Mouse (Mus musculus): Measurements from ENCODE around the gene Gm20807. TPM values are rescaled to one million over a fixed set of nuclear protein-coding genes. Genes with fewer than 3 reads are reported as not detected.
"Not testable (repeated sequence)": the region's sequence is repeated elsewhere in the genome, so short reads cannot be mapped to it uniquely, and the experiment has no call there.

Gm20807 gene
- polyA plus RNA-seq (2015; fragmentation: Nextera tagmentation; extraction: Ambion mirVana) = not detected in 2 replicates

GRCm38 (mm10) chrY:13042591-13042990 is at the start of gene Gm20807:
Gene Gm20807, plus strand, starts transcription at chrY:13042891.
- ATAC-seq (replicated peaks; ENCODE audit: extremely low read depth, insufficient read depth, low FRiP score); H3K27ac ChIP-seq (ENCODE audit: low read length); H3K4me1 ChIP-seq (ENCODE audit: control insufficient read depth, insufficient read depth, low read length): not testable (repeated sequence)

More at GRCm38 (mm10) chrY:13042591-13042990, at the start of gene Gm20807:
- H3K9me3 ChIP-seq (replicated peaks; ENCODE audit: control insufficient read depth, low read length); H3K9ac ChIP-seq (ENCODE audit: low read length); H3K27me3 ChIP-seq (ENCODE audit: control insufficient read depth, insufficient read depth, low read length); H3K4me2 ChIP-seq (ENCODE audit: low read depth, low read length); H3K4me3 ChIP-seq (ENCODE audit: low read length); H3K36me3 ChIP-seq (ENCODE audit: control insufficient read depth, insufficient read depth): not testable (repeated sequence)

Other genes starting within 250 kb of the Gm20807 start
- gene Gm21891, start 90.6 kb downstream of the Gm20807 start, polyA plus RNA-seq (2015; fragmentation: Nextera tagmentation; extraction: Ambion mirVana) = not detected in 2 replicates
- not detected in 2 replicates for gene Gm21425, start 119.1 kb downstream of the Gm20807 start, polyA plus RNA-seq (2015; fragmentation: Nextera tagmentation; extraction: Ambion mirVana)
- gene Gm21828, start 181.0 kb downstream of the Gm20807 start, polyA plus RNA-seq (2015; fragmentation: Nextera tagmentation; extraction: Ambion mirVana) = not detected in 2 replicates
- not detected in 2 replicates for gene Gm21440, start 209.5 kb downstream of the Gm20807 start, polyA plus RNA-seq (2015; fragmentation: Nextera tagmentation; extraction: Ambion mirVana)
- gene Gm21454, start 209.6 kb downstream of the Gm20807 start, polyA plus RNA-seq (2015; fragmentation: Nextera tagmentation; extraction: Ambion mirVana) = not detected in 2 replicates